Mouse (Mus musculus) inflammation-experienced regulatory T-cells, adult 6 months (primary cell): ENCODE measurements around the gene Bglap2. TPM values are rescaled to one million over a fixed set of nuclear protein-coding genes. Genes with fewer than 3 reads are reported as not detected.
"Not testable (repeated sequence)": the region's sequence is repeated elsewhere in the genome, so short reads cannot be mapped to it uniquely, and the experiment has no call there.

Experiments used
- ATAC-seq: one replicate; pipeline ENCODE4 v1.8.0; 2017
- polyA plus RNA-seq, 3 experiments: library from polyadenylated mRNA; unstranded; fragments of 100-300 nt; shearing (Covaris generic); gene quantifications; one replicate each; pipeline ENCODE4 v1.2.1; 2017

Gene Bglap2
- polyA plus RNA-seq, 3 experiments from 2014 or later = not detected

DNA sequence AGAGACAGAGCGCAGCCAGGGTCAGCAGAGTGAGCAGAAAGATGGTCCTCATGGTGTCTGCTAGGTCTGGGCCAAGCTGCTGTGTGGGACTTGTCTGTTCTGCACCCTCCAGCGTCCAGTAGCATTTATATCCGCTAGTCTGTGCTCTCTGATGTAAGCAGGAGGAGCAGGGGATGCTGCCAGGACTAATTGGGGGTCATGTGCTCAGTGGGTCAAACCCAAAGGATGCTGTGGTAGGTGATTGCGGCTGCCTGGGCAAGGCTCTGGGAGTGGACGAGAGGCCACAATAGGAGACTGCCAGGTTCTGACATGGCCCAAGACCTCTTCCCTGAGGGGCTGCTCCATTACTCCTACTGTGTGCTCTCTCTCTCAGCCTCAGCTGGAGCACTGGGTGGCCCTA, 5.9 kb upstream of the Bglap2 start, which contains the start of gene Bglap:
Gene Bglap, minus strand, starts transcription at position 101 of the 400 bp plus-strand sequence.
- no peak for ATAC-seq

GRCm38 (mm10) chr3:88382383-88382782, 3.9 kb upstream of the Bglap2 start:
- not testable (repeated sequence) for ATAC-seq

GRCm38 (mm10) chr3:88381389-88382315, 3.2 kb upstream of the Bglap2 start:
- ATAC-seq = peak; percentile 99

- ATAC-seq = not testable (repeated sequence)
Observed at GRCm38 (mm10) chr3:88376644-88377043, 1.9 kb downstream of the Bglap2 start.

GRCm38 (mm10) chr3:88375750-88376626, 2.5 kb downstream of the Bglap2 start:
- peak; percentile 85 for ATAC-seq

- ATAC-seq = not testable (repeated sequence)
Observed at GRCm38 (mm10) chr3:88372643-88373042, 5.9 kb downstream of the Bglap2 start, which contains the start of gene Bglap3. Gene Bglap3 (minus strand): TSS chr3:88372743.

DNA sequence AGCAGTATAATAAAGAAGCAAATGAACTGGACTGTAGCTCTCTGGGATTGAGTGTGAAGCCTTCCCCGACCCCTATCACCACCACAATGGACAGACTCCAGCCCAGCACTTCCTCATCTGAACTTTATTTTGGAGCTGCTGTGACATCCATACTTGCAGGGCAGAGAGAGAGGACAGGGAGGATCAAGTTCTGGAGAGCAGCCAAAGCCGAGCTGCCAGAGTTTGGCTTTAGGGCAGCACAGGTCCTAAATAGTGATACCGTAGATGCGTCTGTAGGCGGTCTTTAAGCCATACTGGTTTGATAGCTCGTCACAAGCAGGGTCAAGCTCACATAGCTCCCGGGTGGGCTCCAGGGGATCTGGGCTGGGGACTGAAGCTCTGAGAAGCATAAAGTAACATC, 10.0 kb downstream of the Bglap2 start:
- not testable (repeated sequence) for ATAC-seq

- ATAC-seq = not testable (repeated sequence)
Observed at GRCm38 (mm10) chr3:88367517-88367916, 11.0 kb downstream of the Bglap2 start.

GRCm38 (mm10) chr3:88366830-88367428, 11.6 kb downstream of the Bglap2 start:
- peak; percentile 91 for ATAC-seq

GRCm38 (mm10) chr3:88365705-88366361, 12.7 kb downstream of the Bglap2 start:
- no peak for ATAC-seq

DNA sequence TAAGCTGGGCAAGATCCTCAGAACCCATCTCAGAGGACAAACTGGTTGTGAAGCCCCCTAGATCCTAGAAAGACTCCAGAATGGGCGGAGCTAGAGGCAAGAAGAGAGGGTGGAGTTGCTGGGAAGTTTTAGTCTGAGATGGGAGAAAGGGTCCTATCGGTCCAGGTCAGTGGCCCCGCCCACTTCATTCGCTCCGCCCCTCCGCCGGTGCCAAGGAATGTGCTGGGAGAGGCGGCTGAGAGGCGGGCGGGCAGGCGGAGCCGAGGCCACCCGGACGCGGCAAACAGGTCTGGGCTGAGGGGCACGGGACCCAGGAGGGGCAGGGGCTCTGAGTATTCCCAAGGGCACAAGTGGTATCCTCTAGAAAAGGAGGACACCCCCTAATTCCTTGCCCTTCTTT, 14.2 kb downstream of the Bglap2 start, which contains the start of gene Paqr6:
Gene Paqr6, plus strand, starts transcription at position 248 of the 400 bp plus-strand sequence.
- no peak for ATAC-seq

- no peak for ATAC-seq
Observed at GRCm38 (mm10) chr3:88363700-88364099, 14.8 kb downstream of the Bglap2 start.

DNA sequence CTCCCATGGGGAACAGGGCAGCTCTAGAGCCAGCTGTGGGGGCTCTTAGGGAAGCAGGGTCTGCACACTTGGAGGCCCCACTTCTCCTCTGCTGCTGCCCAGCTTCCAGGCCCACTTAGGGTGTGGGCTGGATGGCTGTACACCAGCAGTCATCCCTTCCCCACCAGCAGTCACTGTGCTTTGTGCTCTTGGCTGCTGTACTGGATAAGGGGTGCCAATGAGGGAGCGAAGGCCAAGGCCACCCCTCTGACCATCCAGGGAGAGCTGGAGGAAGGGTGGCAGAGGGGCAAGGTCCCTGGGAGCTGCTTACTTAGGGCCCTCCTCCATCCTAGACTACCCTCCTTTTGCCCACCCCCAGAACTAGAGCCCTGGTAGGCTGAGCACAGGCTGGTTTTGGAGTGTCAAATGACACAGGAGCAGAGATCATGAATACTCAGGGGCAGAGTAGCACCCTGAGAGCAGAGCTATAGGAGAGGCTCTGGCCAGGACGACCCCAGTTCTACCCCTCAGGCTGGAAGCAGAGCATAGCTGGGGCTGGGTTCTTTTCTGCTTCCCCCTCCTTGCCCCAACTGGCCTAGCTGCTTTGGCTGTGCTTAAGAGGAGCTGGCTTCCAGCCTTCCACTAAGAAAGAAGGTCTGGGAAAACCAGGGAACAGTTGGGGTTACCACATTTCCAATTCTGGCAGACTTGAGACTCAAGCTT, 16.7 kb downstream of the Bglap2 start:
- no peak for ATAC-seq

GRCm38 (mm10) chr3:88361096-88361495, 17.4 kb downstream of the Bglap2 start:
- no peak for ATAC-seq

GRCm38 (mm10) chr3:88359989-88360388, 18.5 kb downstream of the Bglap2 start:
- no peak for ATAC-seq

- no peak for ATAC-seq
Observed at GRCm38 (mm10) chr3:88359584-88359983, 18.9 kb downstream of the Bglap2 start.

- ATAC-seq = no peak
Observed at GRCm38 (mm10) chr3:88354396-88355165, 23.9 kb downstream of the Bglap2 start.

DNA sequence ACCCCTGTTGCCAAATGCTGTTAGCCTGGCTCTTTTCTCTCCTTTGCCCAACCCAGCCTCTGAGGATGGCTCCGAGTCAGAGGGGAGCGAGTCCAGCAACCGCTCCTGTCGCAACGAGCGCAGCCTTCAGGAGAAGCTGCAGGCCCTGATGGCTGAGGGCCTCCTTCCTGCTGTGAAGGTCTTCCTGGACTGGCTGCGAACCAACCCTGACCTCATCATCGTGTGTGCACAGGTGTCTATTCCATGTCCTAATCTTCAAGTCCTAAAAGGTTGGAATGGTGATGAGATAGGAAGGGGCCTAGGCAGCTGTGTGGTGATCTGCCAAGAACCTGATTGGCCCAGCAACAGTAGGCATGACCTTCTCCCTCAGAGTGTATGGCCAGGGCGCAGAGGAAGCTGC, 25.6 kb downstream of the Bglap2 start:
- no peak for ATAC-seq

DNA sequence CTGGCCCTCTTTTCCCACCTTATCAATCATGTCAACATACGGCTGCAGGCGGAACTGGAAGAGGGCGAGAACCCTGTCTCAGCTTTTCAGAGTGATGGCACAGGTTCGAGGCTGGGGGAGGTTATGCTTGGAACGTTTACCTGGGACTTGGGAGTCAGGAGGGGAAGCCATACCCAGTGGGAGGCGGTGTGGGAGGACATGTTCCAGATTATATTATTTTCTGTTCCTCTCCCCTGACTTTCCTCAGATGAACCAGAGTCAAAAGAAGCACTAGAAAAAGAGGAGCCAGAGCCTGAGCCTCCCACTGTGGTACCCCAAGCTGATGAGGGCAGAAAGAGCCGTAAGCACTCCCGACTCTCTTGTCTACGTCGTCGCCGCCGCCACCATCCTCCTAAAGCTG, 27.8 kb downstream of the Bglap2 start:
- no peak for ATAC-seq

GRCm38 (mm10) chr3:88339006-88339405, 39.5 kb downstream of the Bglap2 start:
- ATAC-seq = no peak

DNA sequence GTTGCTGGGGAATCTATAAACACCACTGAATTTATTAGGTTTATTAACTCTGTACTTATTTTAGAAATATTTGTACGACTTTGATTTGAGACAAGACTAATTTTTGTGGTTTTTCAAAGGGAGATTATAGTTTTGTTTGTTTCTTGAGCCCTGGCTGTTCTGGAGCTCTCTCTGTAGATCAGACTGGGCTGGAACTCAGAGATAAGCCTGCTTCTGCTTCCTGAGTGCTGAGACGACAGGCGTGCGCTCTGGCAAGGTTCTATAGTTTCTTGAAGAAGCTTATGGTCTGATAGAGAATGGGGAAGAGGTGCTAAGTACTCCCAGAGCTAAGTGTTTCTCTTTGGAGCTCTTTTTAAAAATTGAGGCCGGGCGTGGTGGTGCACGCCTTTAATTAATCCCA, 40.2 kb downstream of the Bglap2 start:
- no peak for ATAC-seq
